Mouse (Mus musculus): ENCODE results near the gene 4930402H24Rik. TPM values are rescaled to one million over a fixed set of nuclear protein-coding genes. Genes with fewer than 3 reads are reported as not detected.

The 4930402H24Rik gene
- polyA plus RNA-seq, 1 experiment from 2014 or later, result 47.8 TPM

DNA sequence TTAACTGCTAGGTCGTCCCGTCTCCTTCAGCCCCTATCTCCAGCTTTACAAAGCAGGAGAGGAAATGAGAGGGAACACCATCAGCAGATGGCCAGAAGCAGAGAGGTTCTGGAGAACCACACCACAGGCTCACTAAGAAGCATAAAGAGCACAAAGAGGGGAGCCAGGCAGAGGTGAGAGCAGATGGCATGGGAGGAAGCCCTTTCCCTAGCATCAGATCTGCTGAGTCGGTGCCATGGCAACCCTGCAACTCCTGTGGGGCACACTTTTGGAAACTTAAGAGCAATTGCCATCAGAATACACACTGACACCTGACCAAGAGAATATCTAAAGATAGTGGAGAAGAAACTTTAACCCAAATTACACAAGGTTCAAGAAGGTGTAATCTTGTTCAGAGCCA is 151.6 kb downstream of the 4930402H24Rik start:
- Histone ChIP-seq H3K9me3 (replicated peaks; ENCODE audit: control insufficient read depth, low read length) (no peaks in the 10 kb centered on the region), H3K9ac (ENCODE audit: low read depth, low read length) (no peak overlapping the region), H3K27me3 (ENCODE audit: control insufficient read depth, insufficient read depth, low read length) (no peaks in the 10 kb centered on the region), H3K4me1 (ENCODE audit: control insufficient read depth, insufficient read depth, low read length) (0 out of 2 replicates have a peak, but pooled peaks cover 3% of the 10 kb centered on the region), H3K4me3 (ENCODE audit: low read depth, low read length) (no peak overlapping the region), H3K27ac (ENCODE audit: low read depth, low read length) (no peak overlapping the region), H3K4me2 (no peak overlapping the region), H3K36me3 (ENCODE audit: control insufficient read depth, insufficient read depth, low read length) (peaks cover 9% of the 10 kb centered on the region; the same call in 1 of the 2 replicates)
- WGBS (ENCODE audit: insufficient replicate concordance), result 75% methylated on average over 3 of the region's 3 CpGs
- no peak for ATAC-seq (replicated peaks; ENCODE audit: insufficient number of reproducible peaks, low FRiP score, low TSS enrichment)

DNA sequence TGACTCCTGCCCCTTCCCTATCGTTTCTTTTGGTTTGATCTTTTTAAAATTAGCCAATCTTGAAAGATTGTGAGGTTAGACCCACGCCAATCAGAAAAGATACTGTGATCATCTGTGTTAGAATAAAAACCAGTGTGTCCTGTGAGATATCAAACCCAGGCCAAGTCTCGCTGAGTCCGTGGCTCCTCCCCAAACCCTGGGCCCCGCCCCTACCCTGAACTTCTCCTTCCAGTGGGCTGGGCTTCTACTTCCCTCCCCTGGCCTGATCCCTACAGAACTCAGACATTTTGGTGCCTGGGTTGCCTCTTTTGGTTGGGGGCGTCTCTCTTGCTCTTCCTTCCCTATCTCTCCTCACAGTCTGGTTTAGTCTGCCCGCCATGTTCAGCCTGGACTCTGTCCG is 155.8 kb downstream of the 4930402H24Rik start:
- H3K27ac ChIP-seq (ENCODE audit: low read depth, low read length), result no peak overlapping the region
- H3K27me3 ChIP-seq (ENCODE audit: control insufficient read depth, insufficient read depth, low read length), result no peaks in the 10 kb centered on the region
- no peaks in the 10 kb centered on the region for H3K9me3 ChIP-seq (replicated peaks; ENCODE audit: control insufficient read depth, low read length)
- peaks cover 23% of the 10 kb centered on the region for H3K36me3 ChIP-seq (ENCODE audit: control insufficient read depth, insufficient read depth, low read length)
- H3K4me3 ChIP-seq (ENCODE audit: low read depth, low read length), result no peak overlapping the region
- ATAC-seq (replicated peaks; ENCODE audit: insufficient number of reproducible peaks, low FRiP score, low TSS enrichment), result no peak
- H3K4me1 ChIP-seq (ENCODE audit: control insufficient read depth, insufficient read depth, low read length), result no peaks in the 10 kb centered on the region
- 43% methylated on average over 8 of the region's 8 CpGs for WGBS (ENCODE audit: insufficient replicate concordance)
- no peak overlapping the region for H3K4me2 ChIP-seq
- no peak overlapping the region for H3K9ac ChIP-seq (ENCODE audit: low read depth, low read length)

DNA sequence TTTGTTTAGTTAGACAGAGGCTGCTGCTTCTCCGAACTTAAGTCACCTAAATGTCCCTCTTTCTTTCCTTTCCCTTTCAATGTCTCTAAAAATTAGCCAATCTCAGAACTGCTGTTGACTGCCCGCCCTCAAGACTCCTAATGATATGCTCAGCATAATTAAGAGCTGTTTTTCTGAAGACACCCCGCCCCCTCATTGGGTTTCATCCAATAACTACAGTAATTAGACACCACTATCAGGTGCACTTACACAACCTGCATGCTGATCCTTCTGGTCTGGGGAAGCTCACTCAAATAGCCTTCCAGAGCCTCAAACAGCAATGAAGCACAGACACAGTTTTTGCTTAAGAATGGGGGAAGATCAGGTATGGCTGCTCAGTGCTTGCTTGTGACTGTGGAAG is 156.5 kb downstream of the 4930402H24Rik start:
- H3K4me1 ChIP-seq (ENCODE audit: control insufficient read depth, insufficient read depth, low read length), result no peaks in the 10 kb centered on the region
- no peaks in the 10 kb centered on the region for H3K9me3 ChIP-seq (replicated peaks; ENCODE audit: control insufficient read depth, low read length)
- H3K4me3 ChIP-seq (ENCODE audit: low read depth, low read length), result no peak overlapping the region
- no peak overlapping the region for H3K4me2 ChIP-seq
- WGBS (ENCODE audit: insufficient replicate concordance), result 88% methylated on average over 3 of the region's 3 CpGs
- H3K36me3 ChIP-seq (ENCODE audit: control insufficient read depth, insufficient read depth, low read length), result peaks cover 30% of the 10 kb centered on the region
- no peak overlapping the region for H3K9ac ChIP-seq (ENCODE audit: low read depth, low read length)
- no peak overlapping the region for H3K27ac ChIP-seq (ENCODE audit: low read depth, low read length)
- no peaks in the 10 kb centered on the region for H3K27me3 ChIP-seq (ENCODE audit: control insufficient read depth, insufficient read depth, low read length)
- ATAC-seq (replicated peaks; ENCODE audit: insufficient number of reproducible peaks, low FRiP score, low TSS enrichment), result no peak

DNA sequence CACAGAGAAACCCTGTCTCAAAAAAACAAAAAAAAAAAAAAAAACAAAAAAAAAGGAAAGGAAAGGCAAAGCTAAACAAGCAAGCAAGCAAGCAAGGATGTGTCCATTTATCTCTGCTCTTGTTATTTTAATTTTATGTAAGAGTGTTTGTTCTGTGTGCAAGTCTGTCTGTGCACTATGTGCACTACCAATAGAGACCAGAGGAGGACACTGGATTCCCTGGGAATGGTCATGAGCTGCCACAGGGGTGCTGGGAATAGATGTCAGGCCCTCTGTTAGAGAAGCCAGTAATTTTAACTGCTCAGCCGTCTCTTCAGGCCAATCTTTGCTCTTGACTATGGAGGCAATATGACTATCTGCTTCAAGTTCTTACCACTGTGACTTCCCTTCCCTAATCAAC is 162.6 kb downstream of the 4930402H24Rik start:
- ATAC-seq (replicated peaks; ENCODE audit: insufficient number of reproducible peaks, low FRiP score, low TSS enrichment), result no peak
- 97% methylated on average over 1 of the region's 1 CpGs for WGBS (ENCODE audit: insufficient replicate concordance)

DNA sequence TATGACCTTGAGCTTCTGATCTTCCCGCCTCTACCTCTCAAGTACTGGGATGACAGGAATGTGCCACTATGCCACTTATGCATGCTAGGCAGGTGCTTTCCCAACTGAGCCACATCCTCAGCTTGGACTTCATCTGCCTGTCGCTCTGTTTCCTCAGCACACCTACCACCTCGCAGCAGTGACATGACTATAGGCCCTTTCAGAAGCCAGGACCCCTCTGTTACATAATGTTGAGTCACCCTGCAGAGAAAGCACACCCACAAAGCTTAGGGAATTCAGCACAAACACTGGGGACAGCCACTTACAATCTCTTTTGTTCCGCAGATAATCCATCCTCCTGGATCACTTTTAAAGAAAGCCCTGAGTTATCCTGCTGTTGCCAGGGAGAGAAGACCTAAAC is 166.1 kb downstream of the 4930402H24Rik start:
- no peaks in the 10 kb centered on the region for H3K9me3 ChIP-seq (replicated peaks; ENCODE audit: control insufficient read depth, low read length)
- H3K4me3 ChIP-seq (ENCODE audit: low read depth, low read length), result no peak overlapping the region
- no peak for ATAC-seq (replicated peaks; ENCODE audit: insufficient number of reproducible peaks, low FRiP score, low TSS enrichment)
- WGBS (ENCODE audit: insufficient replicate concordance), result 62% methylated on average over 4 of the region's 4 CpGs
- H3K36me3 ChIP-seq (ENCODE audit: control insufficient read depth, insufficient read depth, low read length), result peaks cover 36% of the 10 kb centered on the region
- H3K9ac ChIP-seq (ENCODE audit: low read depth, low read length), result no peak overlapping the region
- H3K4me2 ChIP-seq, result no peak overlapping the region
- no peaks in the 10 kb centered on the region for H3K4me1 ChIP-seq (ENCODE audit: control insufficient read depth, insufficient read depth, low read length)
- no peak overlapping the region for H3K27ac ChIP-seq (ENCODE audit: low read depth, low read length)
- H3K27me3 ChIP-seq (ENCODE audit: control insufficient read depth, insufficient read depth, low read length), result no peaks in the 10 kb centered on the region

More for the DNA sequence above, 162.6 kb downstream of the 4930402H24Rik start:
- no peak overlapping the region for H3K9ac ChIP-seq (ENCODE audit: low read depth, low read length)
- no peak overlapping the region for H3K27ac ChIP-seq (ENCODE audit: low read depth, low read length)
- no peak overlapping the region for H3K4me2 ChIP-seq
- no peaks in the 10 kb centered on the region for H3K4me1 ChIP-seq (ENCODE audit: control insufficient read depth, insufficient read depth, low read length)
- H3K27me3 ChIP-seq (ENCODE audit: control insufficient read depth, insufficient read depth, low read length), result no peaks in the 10 kb centered on the region
- no peak overlapping the region for H3K4me3 ChIP-seq (ENCODE audit: low read depth, low read length)
- H3K9me3 ChIP-seq (replicated peaks; ENCODE audit: control insufficient read depth, low read length), result no peaks in the 10 kb centered on the region
- H3K36me3 ChIP-seq (ENCODE audit: control insufficient read depth, insufficient read depth, low read length), result peaks cover 54% of the 10 kb centered on the region

DNA sequence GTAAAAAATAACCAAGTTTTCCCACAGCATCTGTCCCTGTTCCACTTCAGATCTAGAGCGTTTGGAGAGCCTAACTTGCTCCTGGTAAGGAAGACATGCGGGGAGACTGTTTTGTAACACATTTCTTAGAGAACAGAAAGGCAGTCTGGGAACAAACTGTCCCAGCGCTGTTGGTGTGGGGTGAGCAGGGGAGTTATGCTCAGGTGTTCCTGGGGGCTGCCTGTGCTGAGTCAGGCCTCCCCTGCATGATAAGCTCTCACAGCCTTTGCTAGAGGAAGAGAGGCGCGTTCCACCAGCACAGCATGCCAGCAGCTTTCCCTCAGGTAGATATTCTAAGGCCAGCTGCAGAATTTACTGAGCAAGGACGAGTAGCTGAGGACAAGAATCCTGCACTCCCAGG is 168.2 kb downstream of the 4930402H24Rik start:
- WGBS (ENCODE audit: insufficient replicate concordance), result 73% methylated on average over 6 of the region's 6 CpGs
- peaks cover 23% of the 10 kb centered on the region for H3K36me3 ChIP-seq (ENCODE audit: control insufficient read depth, insufficient read depth, low read length)

DNA sequence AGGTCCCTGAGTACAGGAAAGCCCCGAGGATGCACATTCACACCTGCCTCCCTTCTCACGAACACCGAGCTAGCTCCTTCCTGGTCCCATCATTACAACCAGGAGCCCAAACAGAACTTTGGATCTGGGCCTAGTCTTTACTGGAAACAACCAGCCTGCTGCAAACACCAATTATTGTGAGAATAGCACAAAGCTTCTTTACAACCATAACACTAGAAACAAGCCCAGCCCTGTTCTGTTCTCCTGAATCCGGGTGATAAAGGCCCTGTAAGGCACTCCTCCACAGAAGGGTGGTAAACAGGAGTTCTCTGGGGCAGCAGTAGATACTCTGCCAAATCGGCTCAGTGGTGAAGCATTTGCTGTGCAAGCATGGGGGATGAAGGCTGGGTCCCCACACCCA is 170.9 kb downstream of the 4930402H24Rik start:
- 82% methylated on average over 5 of the region's 5 CpGs for WGBS (ENCODE audit: insufficient replicate concordance)
- H3K4me2 ChIP-seq, result no peak overlapping the region
- H3K9me3 ChIP-seq (replicated peaks; ENCODE audit: control insufficient read depth, low read length), result no peaks in the 10 kb centered on the region
- no peaks in the 10 kb centered on the region for H3K27me3 ChIP-seq (ENCODE audit: control insufficient read depth, insufficient read depth, low read length)
- H3K4me1 ChIP-seq (ENCODE audit: control insufficient read depth, insufficient read depth, low read length), result no peaks in the 10 kb centered on the region
- no peak overlapping the region for H3K27ac ChIP-seq (ENCODE audit: low read depth, low read length)
- ATAC-seq (replicated peaks; ENCODE audit: insufficient number of reproducible peaks, low FRiP score, low TSS enrichment), result no peak
- H3K9ac ChIP-seq (ENCODE audit: low read depth, low read length), result no peak overlapping the region
- H3K36me3 ChIP-seq (ENCODE audit: control insufficient read depth, insufficient read depth, low read length), result peaks cover 31% of the 10 kb centered on the region
- H3K4me3 ChIP-seq (ENCODE audit: low read depth, low read length), result no peak overlapping the region

More for the DNA sequence above, 168.2 kb downstream of the 4930402H24Rik start:
- Histone ChIP-seq H3K4me2 (no peak overlapping the region), H3K9me3 (replicated peaks; ENCODE audit: control insufficient read depth, low read length) (no peaks in the 10 kb centered on the region), H3K9ac (ENCODE audit: low read depth, low read length) (no peak overlapping the region), H3K4me1 (ENCODE audit: control insufficient read depth, insufficient read depth, low read length) (no peaks in the 10 kb centered on the region), H3K27ac (ENCODE audit: low read depth, low read length) (no peak overlapping the region), H3K4me3 (ENCODE audit: low read depth, low read length) (no peak overlapping the region), H3K27me3 (ENCODE audit: control insufficient read depth, insufficient read depth, low read length) (no peaks in the 10 kb centered on the region)
- no peak for ATAC-seq (replicated peaks; ENCODE audit: insufficient number of reproducible peaks, low FRiP score, low TSS enrichment)

DNA sequence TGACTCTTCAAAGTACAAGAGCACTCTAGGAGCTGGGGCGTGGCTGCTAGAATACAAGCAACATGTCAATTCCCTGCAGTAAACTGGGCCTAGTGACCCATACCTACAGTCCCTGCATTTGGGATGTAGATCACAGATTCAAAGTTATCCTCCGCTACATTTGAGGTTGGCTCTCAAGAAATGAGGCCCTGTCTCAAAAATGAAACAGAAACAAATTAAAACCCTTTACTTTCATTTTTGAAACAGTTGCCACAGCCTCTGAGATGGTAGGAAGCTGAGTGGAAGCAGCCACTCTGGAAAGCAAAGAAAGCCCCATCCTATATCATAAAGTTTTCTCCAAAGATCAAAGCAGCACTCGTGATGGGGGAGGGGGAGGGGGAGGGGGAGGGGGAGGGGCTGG is 172.8 kb downstream of the 4930402H24Rik start:
- no peaks in the 10 kb centered on the region for H3K4me1 ChIP-seq (ENCODE audit: control insufficient read depth, insufficient read depth, low read length)
- H3K4me2 ChIP-seq, result no peak overlapping the region
- H3K4me3 ChIP-seq (ENCODE audit: low read depth, low read length), result no peak overlapping the region
- H3K27me3 ChIP-seq (ENCODE audit: control insufficient read depth, insufficient read depth, low read length), result no peaks in the 10 kb centered on the region
- no peak overlapping the region for H3K27ac ChIP-seq (ENCODE audit: low read depth, low read length)
- H3K36me3 ChIP-seq (ENCODE audit: control insufficient read depth, insufficient read depth, low read length), result peaks cover 44% of the 10 kb centered on the region
- ATAC-seq (replicated peaks; ENCODE audit: insufficient number of reproducible peaks, low FRiP score, low TSS enrichment), result no peak
- no peak overlapping the region for H3K9ac ChIP-seq (ENCODE audit: low read depth, low read length)
- 93% methylated on average over 2 of the region's 3 CpGs for WGBS (ENCODE audit: insufficient replicate concordance)
- H3K9me3 ChIP-seq (replicated peaks; ENCODE audit: control insufficient read depth, low read length), result no peaks in the 10 kb centered on the region

DNA sequence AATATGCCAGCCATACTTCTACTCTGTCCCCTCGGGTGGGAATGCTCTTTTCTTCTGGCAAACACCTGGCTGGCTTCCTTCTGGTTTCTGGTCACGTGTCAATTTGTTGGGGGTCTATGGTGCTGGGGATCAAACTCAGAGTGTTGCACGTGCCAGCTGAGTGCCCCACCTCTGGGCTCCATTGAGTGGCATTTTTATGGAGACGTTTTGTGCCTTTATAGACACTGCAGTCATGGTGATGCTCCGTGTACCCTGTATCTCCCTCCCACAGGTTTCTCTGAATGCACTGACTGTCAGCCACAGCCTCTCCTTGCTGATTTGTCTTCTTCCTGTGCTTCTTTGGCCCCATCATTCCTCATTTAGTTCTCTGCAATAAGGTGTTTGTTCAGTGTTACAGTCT is 174.4 kb downstream of the 4930402H24Rik start:
- no peak overlapping the region for H3K9ac ChIP-seq (ENCODE audit: low read depth, low read length)
- no peak overlapping the region for H3K27ac ChIP-seq (ENCODE audit: low read depth, low read length)
- H3K27me3 ChIP-seq (ENCODE audit: control insufficient read depth, insufficient read depth, low read length), result no peaks in the 10 kb centered on the region
- no peaks in the 10 kb centered on the region for H3K9me3 ChIP-seq (replicated peaks; ENCODE audit: control insufficient read depth, low read length)
- no peak overlapping the region for H3K4me2 ChIP-seq
- H3K4me3 ChIP-seq (ENCODE audit: low read depth, low read length), result no peak overlapping the region
- H3K4me1 ChIP-seq (ENCODE audit: control insufficient read depth, insufficient read depth, low read length), result no peaks in the 10 kb centered on the region
- ATAC-seq (replicated peaks; ENCODE audit: insufficient number of reproducible peaks, low FRiP score, low TSS enrichment), result no peak
- WGBS (ENCODE audit: insufficient replicate concordance), result 68% methylated on average over 5 of the region's 5 CpGs
- peaks cover 58% of the 10 kb centered on the region for H3K36me3 ChIP-seq (ENCODE audit: control insufficient read depth, insufficient read depth, low read length)
